Mouse (Mus musculus) urinary bladder, postnatal 4 days (tissue): ENCODE results near the gene Defb26.

Experiments used
- DNase-seq, 2 experiments: peaks; one replicate each; pipeline ENCODE4 v3.0.0; 2021 to 2022; ENCODE audit warnings: low spot score in 2 of 2

Gene Defb26

GRCm38 (mm10) chr2:152511592-152511991 is at the start of gene Defb26:
Defb26 (minus strand) TSS chr2:152511692.
- DNase-seq: no peak

GRCm38 (mm10) chr2:152556655-152557054 is 45.2 kb upstream of the Defb26 start:
- DNase-seq: no peak

GRCm38 (mm10) chr2:152553774-152554423 is 42.4 kb upstream of the Defb26 start:
- DNase-seq: peak; percentile 35 to 69

GRCm38 (mm10) chr2:152548124-152548523 is 36.6 kb upstream of the Defb26 start:
- no peak for DNase-seq

GRCm38 (mm10) chr2:152544691-152545090 is 33.2 kb upstream of the Defb26 start:
- peak; percentile 46 to 65 for DNase-seq

GRCm38 (mm10) chr2:152543478-152543877 is 32.0 kb upstream of the Defb26 start:
- DNase-seq: no peak

GRCm38 (mm10) chr2:152542897-152543296 is 31.4 kb upstream of the Defb26 start:
- DNase-seq: no peak

GRCm38 (mm10) chr2:152541979-152542378 is 30.5 kb upstream of the Defb26 start:
- no peak for DNase-seq

- DNase-seq: no peak
Measured at GRCm38 (mm10) chr2:152539944-152540710, 28.6 kb upstream of the Defb26 start, which contains the start of gene Defb29. Defb29 (minus strand) TSS chr2:152540098.

GRCm38 (mm10) chr2:152517981-152518380 is 6.5 kb upstream of the Defb26 start, which contains the start of gene Defb28:
Defb28 (plus strand) TSS chr2:152518255.
- DNase-seq: no peak

GRCm38 (mm10) chr2:152516084-152516483 is 4.6 kb upstream of the Defb26 start:
- peak in 1 of 2 experiments; percentile 25 for DNase-seq

- no peak for DNase-seq
Measured at GRCm38 (mm10) chr2:152503950-152504349, 7.5 kb downstream of the Defb26 start.

GRCm38 (mm10) chr2:152500863-152501229 is 10.6 kb downstream of the Defb26 start:
- DNase-seq: no peak

- no peak for DNase-seq
Measured at GRCm38 (mm10) chr2:152500204-152500862, 11.2 kb downstream of the Defb26 start.

GRCm38 (mm10) chr2:152498020-152498419 is 13.5 kb downstream of the Defb26 start:
- no peak for DNase-seq

- no peak for DNase-seq
Measured at GRCm38 (mm10) chr2:152493151-152493550, 18.3 kb downstream of the Defb26 start.

GRCm38 (mm10) chr2:152490038-152490437 is 21.5 kb downstream of the Defb26 start, which contains the start of gene Defb22:
Defb22 (minus strand) TSS chr2:152490138.
- no peak for DNase-seq

GRCm38 (mm10) chr2:152487024-152487423 is 24.5 kb downstream of the Defb26 start:
- no peak for DNase-seq

- DNase-seq: no peak
Measured at GRCm38 (mm10) chr2:152481726-152482125, 29.8 kb downstream of the Defb26 start.

- no peak for DNase-seq
Measured at GRCm38 (mm10) chr2:152480881-152481280, 30.6 kb downstream of the Defb26 start.

- DNase-seq: no peak
Measured at GRCm38 (mm10) chr2:152476763-152477162, 34.7 kb downstream of the Defb26 start, which contains the start of gene Defb20. Defb20 (plus strand) TSS chr2:152477063.

- DNase-seq: no peak
Measured at GRCm38 (mm10) chr2:152472434-152472833, 39.1 kb downstream of the Defb26 start.
